Mouse (Mus musculus) kidney, adult 18-20 months (tissue): ENCODE results near the gene Crybg3.
A peak's percentile ranks its signal among the peaks of the same experiment; 100 is the strongest.

ENCODE experiments used
- DNase-seq: peaks from one replicate; pipeline ENCODE4 v3.0.0; 2021

The Crybg3 gene

GRCm38 (mm10) chr16:59573961-59574360, 26.8 kb downstream of the Crybg3 start:
- no peak for DNase-seq

DNA sequence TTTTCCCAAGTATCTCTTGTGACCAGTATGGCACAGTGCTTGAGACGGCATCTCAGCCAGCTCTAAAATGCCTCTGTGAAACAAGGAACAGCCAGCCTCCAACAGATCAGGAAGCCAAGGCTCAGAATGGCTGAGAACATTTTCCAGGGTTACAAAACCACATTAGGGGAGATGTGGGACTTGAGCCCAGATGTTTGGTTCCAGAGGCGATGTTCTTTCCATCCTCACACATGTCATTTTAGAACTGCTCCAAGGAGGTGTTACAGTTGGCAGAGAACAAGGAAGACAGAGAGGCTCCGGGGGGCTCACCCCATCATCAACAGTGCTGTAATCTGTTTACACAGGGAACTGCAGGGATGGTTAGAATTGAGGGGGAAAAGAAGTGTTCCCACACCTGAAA, 28.1 kb downstream of the Crybg3 start:
- DNase-seq = no peak

GRCm38 (mm10) chr16:59570807-59571206, 30.0 kb downstream of the Crybg3 start:
- DNase-seq = no peak

DNA sequence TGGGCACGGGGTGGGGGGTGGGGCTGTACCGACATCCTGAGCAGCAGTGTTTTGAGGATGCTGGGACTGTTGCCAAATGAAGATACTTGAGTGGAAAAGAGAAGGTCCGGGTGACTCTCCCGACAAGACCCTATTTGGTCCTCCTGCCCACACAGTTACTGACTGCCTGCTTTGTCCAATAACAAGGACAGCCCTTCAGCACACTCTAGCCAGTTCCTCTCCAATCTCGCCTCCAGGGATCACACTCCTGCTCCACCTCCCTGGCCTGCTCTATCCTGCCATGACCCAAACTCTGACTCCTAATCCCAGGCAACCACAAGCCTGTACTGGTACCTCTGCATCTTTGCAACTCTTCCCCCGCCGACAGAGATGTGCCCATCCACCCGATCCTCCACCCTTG, 30.9 kb downstream of the Crybg3 start:
- DNase-seq = no peak

- no peak for DNase-seq
Measured at GRCm38 (mm10) chr16:59567721-59568381, 32.9 kb downstream of the Crybg3 start.

DNA sequence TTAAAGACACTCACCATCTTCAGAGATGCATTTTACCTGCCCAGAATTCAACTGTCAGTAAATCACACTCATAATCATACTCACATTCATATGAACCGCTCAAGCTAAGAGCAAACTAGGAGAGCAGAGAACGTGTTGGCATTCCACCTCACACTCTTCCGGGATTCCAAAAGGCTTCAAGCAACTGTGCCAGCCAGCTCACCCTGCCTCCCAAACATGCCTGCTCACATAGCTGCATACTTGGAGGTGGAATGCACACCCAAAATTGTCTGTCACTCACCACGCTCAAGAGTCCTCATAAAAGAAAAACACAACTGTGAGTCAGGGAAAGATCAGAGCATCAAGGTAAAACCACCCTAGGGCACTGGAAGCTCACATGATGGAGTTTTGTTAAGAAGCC, 34.3 kb downstream of the Crybg3 start:
- DNase-seq = no peak

DNA sequence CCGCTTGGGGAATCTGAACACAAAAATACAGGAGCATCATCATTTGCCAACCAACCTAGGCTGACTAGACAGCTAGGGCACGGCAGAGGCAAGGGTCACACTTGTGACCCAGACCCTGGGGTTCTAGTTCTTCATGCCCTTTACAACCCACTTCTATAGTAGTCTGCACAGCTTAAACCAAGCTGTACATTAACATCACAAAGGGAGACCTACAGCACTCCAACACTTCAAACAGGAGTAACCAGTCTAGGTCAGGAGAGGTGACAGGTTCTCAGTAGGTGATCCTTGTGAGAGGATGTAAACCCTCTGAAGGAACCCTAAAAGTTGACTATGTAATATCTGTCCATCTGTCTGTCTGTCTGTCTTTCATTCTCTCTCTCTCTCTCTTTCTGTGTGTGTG, 35.1 kb downstream of the Crybg3 start:
- DNase-seq = no peak

DNA sequence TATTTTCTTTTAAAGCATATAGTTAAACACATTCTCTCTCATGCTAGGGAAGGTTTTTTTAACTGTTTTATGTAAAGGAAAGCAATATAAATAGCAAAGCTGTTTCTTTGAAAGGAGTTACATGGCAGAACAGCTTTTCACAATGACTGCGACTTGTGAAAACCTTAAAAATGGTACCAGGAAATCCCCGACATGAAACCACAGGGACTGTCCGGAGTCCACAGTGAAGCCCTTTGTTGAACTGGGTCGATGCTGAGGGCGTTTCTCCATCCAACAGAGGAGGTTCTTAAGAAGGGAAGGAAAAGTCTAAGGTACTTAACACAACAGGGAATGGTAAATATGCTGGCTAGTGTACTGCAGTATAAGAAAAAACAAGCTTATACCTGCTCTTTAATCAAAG, 36.8 kb downstream of the Crybg3 start:
- DNase-seq = no peak

GRCm38 (mm10) chr16:59559300-59560200, 41.2 kb downstream of the Crybg3 start:
- DNase-seq = peak; percentile 27

DNA sequence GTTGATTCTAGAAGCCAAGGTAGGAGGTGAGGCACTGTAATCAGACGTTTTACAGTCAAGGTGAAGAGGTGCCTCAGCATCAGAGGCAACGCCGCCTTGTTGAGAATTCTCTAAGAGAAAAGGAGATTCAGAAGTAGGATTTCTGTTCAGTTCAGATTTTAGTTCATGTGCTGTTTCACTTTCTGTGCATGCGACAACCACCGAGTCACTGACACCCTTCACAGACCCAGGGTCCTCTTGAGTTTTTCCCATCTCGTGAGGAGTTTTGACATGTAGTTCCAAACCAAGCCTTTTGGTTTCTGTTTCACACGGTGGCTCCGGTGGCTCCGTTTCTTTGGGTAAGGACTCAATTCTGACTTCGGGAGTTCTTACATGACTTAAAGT, 41.9 kb downstream of the Crybg3 start:
- no peak for DNase-seq

- no peak for DNase-seq
Measured at GRCm38 (mm10) chr16:59553490-59554161, 47.2 kb downstream of the Crybg3 start.

DNA sequence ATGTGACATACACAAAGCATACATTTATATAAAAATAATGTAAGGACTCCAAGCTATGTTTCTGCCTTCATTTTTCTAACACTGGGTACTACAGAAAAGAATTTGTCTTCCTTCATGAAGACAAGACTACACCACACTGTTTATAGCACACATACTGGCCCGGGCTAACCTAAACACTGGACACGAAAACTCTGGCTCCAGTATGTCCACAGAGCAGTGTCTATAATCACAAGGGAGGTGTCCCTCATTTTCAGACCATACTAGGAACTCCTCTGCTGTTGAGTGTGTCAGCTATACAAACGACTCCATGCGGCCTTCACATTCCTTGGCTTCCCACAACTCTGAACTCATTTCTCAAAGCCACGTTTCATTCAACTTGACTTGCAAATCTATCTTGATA, 49.3 kb downstream of the Crybg3 start:
- no peak for DNase-seq

DNA sequence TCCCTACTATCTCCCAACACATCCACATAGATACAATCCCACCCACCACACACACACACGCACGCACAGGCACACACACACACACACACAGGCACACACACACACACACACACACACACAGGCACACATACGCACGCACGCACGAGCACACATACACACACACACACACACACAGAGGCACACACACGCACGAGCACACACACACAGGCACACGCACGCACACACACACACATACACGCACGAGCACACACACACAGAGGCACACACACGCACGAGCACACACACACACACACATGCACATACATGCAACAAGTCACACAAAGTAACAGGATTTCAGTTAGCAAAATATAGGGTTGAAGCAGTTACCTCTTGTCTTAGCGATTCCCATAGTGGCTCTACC, 51.1 kb downstream of the Crybg3 start:
- no peak for DNase-seq

DNA sequence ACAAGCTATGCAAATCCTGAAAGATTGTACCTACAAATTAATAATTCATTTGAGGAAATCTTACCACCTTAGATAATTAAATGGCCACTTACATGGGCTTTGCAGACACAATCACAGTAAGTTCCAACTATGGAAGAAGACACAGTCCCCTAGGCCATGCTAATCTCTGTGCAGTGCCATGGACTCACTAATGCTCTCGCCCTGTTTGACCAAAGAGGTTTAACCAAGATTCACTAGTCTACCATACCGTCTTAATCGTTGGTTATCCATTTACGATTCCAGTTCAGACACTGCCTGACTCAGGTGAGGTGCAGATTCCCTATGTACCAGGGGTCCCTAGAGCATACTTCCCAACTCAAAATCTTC, 52.2 kb downstream of the Crybg3 start:
- DNase-seq = no peak

GRCm38 (mm10) chr16:59547887-59548581, 52.7 kb downstream of the Crybg3 start:
- peak; percentile 66 for DNase-seq

- DNase-seq = no peak
Measured at GRCm38 (mm10) chr16:59547466-59547865, 53.3 kb downstream of the Crybg3 start.

- DNase-seq = no peak
Measured at GRCm38 (mm10) chr16:59545360-59545759, 55.4 kb downstream of the Crybg3 start.

DNA sequence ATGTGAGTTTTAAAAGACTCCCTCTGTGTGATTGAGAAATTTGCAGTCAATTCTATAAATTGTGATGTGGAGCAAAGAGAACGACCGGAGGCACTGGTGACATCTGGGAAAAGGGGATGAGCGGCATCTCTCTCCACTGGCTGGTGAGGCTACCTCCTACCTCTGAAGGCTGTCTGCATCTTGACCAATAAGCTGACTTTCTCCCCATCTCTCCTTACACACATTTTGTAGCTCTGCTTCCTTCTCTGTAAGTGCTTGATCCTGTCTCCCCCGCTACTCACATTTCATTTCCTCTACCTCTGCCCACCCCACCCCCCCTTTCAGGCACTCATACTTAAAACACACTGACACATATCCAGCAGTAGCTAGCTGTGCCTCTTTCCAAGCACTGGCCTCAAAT, 59.4 kb downstream of the Crybg3 start:
- no peak for DNase-seq

DNA sequence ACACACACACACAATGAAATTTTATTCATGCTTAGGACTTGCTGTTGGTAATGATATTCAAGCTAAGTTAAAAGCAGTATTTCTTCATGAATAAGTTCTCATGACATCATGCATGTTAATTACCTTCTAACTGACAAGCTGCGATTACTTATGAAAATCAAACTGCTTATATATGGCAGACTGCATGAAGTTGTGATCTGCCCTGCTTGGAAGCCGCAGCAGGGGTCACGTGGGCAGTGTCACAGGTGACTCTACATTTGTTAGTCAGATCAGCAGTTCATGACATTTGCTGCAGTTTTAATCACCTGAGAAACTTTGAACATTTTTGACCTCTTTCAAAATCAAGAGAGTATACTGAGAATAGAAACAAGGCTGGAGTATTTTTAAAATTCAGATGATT, 59.8 kb downstream of the Crybg3 start:
- DNase-seq = no peak

GRCm38 (mm10) chr16:59535673-59536072, 65.1 kb downstream of the Crybg3 start:
- DNase-seq = no peak

DNA sequence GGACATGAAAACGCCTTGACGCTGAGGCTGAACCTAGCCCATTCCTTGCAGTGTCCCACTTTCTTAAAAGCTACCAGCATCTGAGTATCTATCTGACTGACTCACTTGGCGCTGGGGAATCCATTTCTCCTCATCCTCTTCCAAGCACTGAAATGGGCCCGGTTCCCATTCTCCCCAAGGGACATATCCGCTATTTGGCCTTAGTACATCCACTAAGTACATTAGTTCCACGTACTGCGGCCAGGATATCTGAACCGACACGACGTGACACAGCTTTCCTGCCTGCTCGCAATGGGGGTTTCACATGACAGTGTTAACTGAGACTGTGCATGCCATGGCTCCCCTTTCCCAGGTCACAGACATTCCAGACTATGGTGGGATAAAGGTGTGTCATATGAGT, 66.4 kb downstream of the Crybg3 start:
- no peak for DNase-seq

- DNase-seq = no peak
Measured at GRCm38 (mm10) chr16:59532561-59532960, 68.2 kb downstream of the Crybg3 start.

- DNase-seq = no peak
Measured at GRCm38 (mm10) chr16:59531243-59531642, 69.5 kb downstream of the Crybg3 start.
